Mouse (Mus musculus): ENCODE measurements around the gene Atp6v0a1. TPM values are rescaled to one million over a fixed set of nuclear protein-coding genes. Genes with fewer than 3 reads are reported as not detected.
A peak's percentile ranks its signal among the peaks of the same experiment; 100 is the strongest.

Atp6v0a1 gene
- total and polyA plus RNA-seq, 3 experiments = 14.1 to 63.4 (median 36.1) TPM

DNA sequence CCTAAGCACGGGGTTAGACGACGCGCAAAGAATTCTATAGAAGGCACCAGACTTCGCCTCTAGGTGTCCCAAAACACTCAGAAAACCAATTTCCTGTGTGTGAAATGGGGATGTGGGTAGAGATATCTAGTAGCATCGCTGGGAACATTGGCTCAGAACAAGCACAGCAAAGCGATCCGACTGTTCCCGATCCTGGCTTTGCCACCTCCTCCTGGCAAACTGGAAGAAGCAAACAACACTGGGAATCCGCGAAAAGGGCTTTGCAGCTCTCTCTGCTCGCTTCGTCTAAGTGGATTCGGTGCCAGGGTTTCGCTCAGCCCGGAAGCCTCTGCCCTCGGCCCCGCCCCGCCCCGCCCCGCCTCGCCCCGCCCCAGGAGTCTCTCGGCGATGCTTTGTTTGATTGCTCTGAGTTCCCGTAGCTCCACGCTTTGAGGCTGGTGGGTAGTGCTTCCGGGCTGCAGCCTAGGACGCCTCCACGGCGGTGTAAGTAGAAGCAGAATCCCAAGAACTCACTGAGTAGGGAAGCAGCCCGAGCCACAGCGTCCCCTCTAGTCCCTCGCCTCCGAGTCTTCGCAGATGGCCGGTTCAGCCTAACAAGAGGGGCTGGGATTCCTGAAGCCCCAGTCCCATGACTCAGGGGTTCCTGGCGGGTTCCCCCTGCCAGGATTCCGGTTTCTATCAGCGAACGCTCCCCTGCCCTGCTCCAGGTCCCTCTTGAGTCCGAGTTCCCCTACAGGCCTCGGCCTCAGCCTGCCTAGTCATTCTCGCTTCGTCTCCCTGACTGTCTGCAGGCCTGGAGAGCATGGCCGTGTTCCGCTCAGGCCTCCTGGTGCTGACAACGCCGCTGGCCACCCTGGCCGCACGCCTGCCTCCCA, 73.2 kb downstream of the Atp6v0a1 start, which contains the start of gene Coasy (continued):
- TF ChIP-seq RAD21 (IDR thresholded peaks at IDR 0.05; ENCODE audit: low read depth, low read length) (peak; percentile 77), USF1 (IDR thresholded peaks at IDR 0.05; ENCODE audit: low read depth, low read length) (no peak; the same call in 1 of the 2 replicates), MXI1 (IDR thresholded peaks at IDR 0.05; ENCODE audit: low read depth, low read length) (peak; percentile 92), POLR2AphosphoS2 (IDR thresholded peaks at IDR 0.05; ENCODE audit: low read depth, low read length) (peak; percentile 96), PAX5 (IDR thresholded peaks at IDR 0.05; ENCODE audit: low read length) (no peak), RCOR1 (conservative IDR thresholded peaks at IDR 0.05; ENCODE audit: low read depth, low read length) (peak; percentile 66; the same call in 1 of the 2 replicates), ZC3H11A (IDR thresholded peaks at IDR 0.05; ENCODE audit: low read depth, low read length) (peak; percentile 53), MAX (IDR thresholded peaks at IDR 0.05; ENCODE audit: low read length) (peak; percentile 55; the same call in 1 of the 2 replicates), E2F4 (IDR thresholded peaks at IDR 0.05; ENCODE audit: insufficient replicate concordance, low read depth, low read length) (0 out of 2 replicates have a peak, but pooled peaks have one; percentile 21), ZMIZ1 (IDR thresholded peaks at IDR 0.05; ENCODE audit: low read depth, low read length) (peak; percentile 96), SMC3 (IDR thresholded peaks at IDR 0.05; ENCODE audit: low read depth, low read length) (peak; percentile 79), POLR2A (IDR thresholded peaks at IDR 0.05; ENCODE audit: low read depth, low read length) (peak; percentile 99), CHD2 (IDR thresholded peaks at IDR 0.05; ENCODE audit: low read length) (peak; percentile 58), CHD1 (IDR thresholded peaks at IDR 0.05; ENCODE audit: low read depth, low read length) (peak; percentile 46), ZNF384 (IDR thresholded peaks at IDR 0.05; ENCODE audit: low read depth, low read length) (no peak), EP300 (IDR thresholded peaks at IDR 0.05; ENCODE audit: low read length) (0 out of 2 replicates have a peak, but pooled peaks have one; percentile 8), BHLHE40 (IDR thresholded peaks at IDR 0.05; ENCODE audit: low read depth, low read length) (peak; percentile 20), CTCF (conservative IDR thresholded peaks at IDR 0.05 in 1 of 2, IDR thresholded peaks at IDR 0.05 in 1 of 2; ENCODE audit: low read depth in 2 of 2, low read length in 2 of 2) (peak; percentile 39 to 90; a peak in 3 of 4 replicates), ZKSCAN1 (IDR thresholded peaks at IDR 0.05; ENCODE audit: borderline replicate concordance, low read depth, low read length) (no peak), HCFC1 (IDR thresholded peaks at IDR 0.05; ENCODE audit: low read depth, low read length) (peak; percentile 85)

DNA sequence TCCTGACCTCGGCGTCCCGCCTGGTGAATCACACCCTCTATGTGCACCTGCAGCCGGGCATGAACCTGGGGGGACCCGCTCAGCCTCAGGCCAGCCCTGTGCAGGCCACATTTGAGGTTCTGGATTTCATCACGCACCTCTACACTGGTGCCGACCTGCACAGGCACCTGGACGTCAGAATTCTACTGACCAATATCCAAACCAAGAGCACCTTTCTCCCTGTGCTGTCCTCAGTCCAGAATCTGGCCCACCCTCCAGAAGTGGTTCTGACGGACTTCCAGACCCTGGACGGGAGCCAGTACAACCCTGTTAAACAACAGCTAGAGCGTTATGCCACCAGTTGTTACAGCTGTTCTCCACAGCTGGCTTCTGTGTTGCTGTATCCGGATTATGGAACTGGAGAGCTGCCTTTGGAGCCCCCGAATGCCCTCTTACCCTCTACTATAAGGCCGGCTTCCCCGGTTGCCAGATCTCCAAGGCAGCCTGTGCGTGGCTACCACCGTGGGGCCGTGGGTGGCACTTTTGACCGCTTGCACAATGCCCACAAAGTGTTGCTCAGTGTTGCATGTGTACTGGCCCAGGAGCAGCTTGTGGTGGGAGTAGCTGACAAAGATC, 73.9 kb downstream of the Atp6v0a1 start:
- Histone ChIP-seq H3K36me3 (replicated peaks in 1 of 2; ENCODE audit: control insufficient read depth in 1 of 2, insufficient read depth in 1 of 2, low read length in 1 of 2) (peaks cover 14 to 32% of the 10 kb centered on the region in 2 experiments), H3K4me2 (ENCODE audit: insufficient read depth, low read depth, poor library complexity, severe bottlenecking) (peak overlapping the region; percentile 80), H3K9ac (ENCODE audit: insufficient read depth, low read depth) (peak overlapping the region; percentile 95), H3K9me3 (replicated peaks; ENCODE audit: low read length) (no peaks in the 10 kb centered on the region), H3K27ac (ENCODE audit: insufficient read depth, low read depth) (peak overlapping the region; percentile 55), H3K79me2 (replicated peaks; ENCODE audit: control insufficient read depth, extremely low read depth, insufficient read depth, poor library complexity, severe bottlenecking) (peaks cover 17% of the 10 kb centered on the region; the same call in 1 of the 2 replicates), H3K4me1 (ENCODE audit: control insufficient read depth in 1 of 2, insufficient read depth in 2 of 2) (peaks cover 22 to 50% of the 10 kb centered on the region in 2 experiments), H3K27me3 (replicated peaks) (peaks cover 3% of the 10 kb centered on the region), H3K4me3 (replicated peaks in 1 of 3; ENCODE audit: low read depth in 2 of 3, low read length in 2 of 3, poor library complexity in 1 of 3) (peak overlapping the region; percentile 75 to 100 (median 88))
- dilution Hi-C loops (cut with MboI; ENCODE audit: extremely low pct_ligation_motif_present, extremely low pct_unique_long_range_greater_than_20kb, low sequenced_read_pairs) = no loop called here
- TF ChIP-seq GABPA (IDR thresholded peaks at IDR 0.05; ENCODE audit: insufficient replicate concordance, low read depth, low read length) = no peak
- no peak for TF ChIP-seq POLR2A (IDR thresholded peaks at IDR 0.05; ENCODE audit: low read depth, low read length)
- TF ChIP-seq MAFK (IDR thresholded peaks at IDR 0.05; ENCODE audit: insufficient replicate concordance, low read length) = no peak
- no peak; the same call in 1 of the 2 replicates for TF ChIP-seq POLR2AphosphoS2 (IDR thresholded peaks at IDR 0.05; ENCODE audit: low read depth, low read length)
- TF ChIP-seq JUND (conservative IDR thresholded peaks at IDR 0.05; ENCODE audit: low read depth, low read length) = no peak
- TF ChIP-seq HCFC1 (IDR thresholded peaks at IDR 0.05; ENCODE audit: low read depth, low read length) = no peak
- no peak for TF ChIP-seq JUN (IDR thresholded peaks at IDR 0.05; ENCODE audit: insufficient read depth, low read depth, low read length)
- TF ChIP-seq TBP (conservative IDR thresholded peaks at IDR 0.05; ENCODE audit: low read depth, low read length) = no peak
- no peak for TF ChIP-seq NELFE (IDR thresholded peaks at IDR 0.05; ENCODE audit: low read depth, low read length)
- no peak for TF ChIP-seq ZNF384 (IDR thresholded peaks at IDR 0.05; ENCODE audit: low read depth, low read length)
- TF ChIP-seq CTCF (conservative IDR thresholded peaks at IDR 0.05 in 1 of 2, IDR thresholded peaks at IDR 0.05 in 1 of 2; ENCODE audit: low read depth in 2 of 2, low read length in 2 of 2) = no peak
- TF ChIP-seq MAZ (IDR thresholded peaks at IDR 0.05; ENCODE audit: low read depth, low read length) = no peak
- no peak for TF ChIP-seq RCOR1 (conservative IDR thresholded peaks at IDR 0.05; ENCODE audit: low read depth, low read length)
- TF ChIP-seq NRF1 (IDR thresholded peaks at IDR 0.05; ENCODE audit: low read depth, low read length) = no peak
- TF ChIP-seq E2F4 (IDR thresholded peaks at IDR 0.05; ENCODE audit: insufficient replicate concordance, low read depth, low read length) = no peak
- no peak for TF ChIP-seq BHLHE40 (IDR thresholded peaks at IDR 0.05; ENCODE audit: low read depth, low read length)
- no peak for TF ChIP-seq ZC3H11A (IDR thresholded peaks at IDR 0.05; ENCODE audit: low read depth, low read length)
- no peak for TF ChIP-seq MEF2A (IDR thresholded peaks at IDR 0.05; ENCODE audit: borderline replicate concordance, low read depth, low read length)
- no peak for TF ChIP-seq EP300 (IDR thresholded peaks at IDR 0.05; ENCODE audit: low read length)
- TF ChIP-seq SIN3A (IDR thresholded peaks at IDR 0.05; ENCODE audit: low read length) = no peak
- in situ Hi-C loops (cut with MboI; ENCODE audit: low pct_ligation_motif_present, low pct_unique_long_range_greater_than_20kb, low sequenced_read_pairs) = loop anchor here (5.0 to 10.0 kb wide), 2 partner anchors 99 to 222 kb away; partner anchors contain the start of gene Becn1
- no peak for DNase-seq (ENCODE audit: extremely low read depth)

Measured in CH12.LX (cell line).